Mouse (Mus musculus): Measurements from ENCODE around the gene Cblc. TPM values are rescaled to one million over a fixed set of nuclear protein-coding genes. Genes with fewer than 3 reads are reported as not detected.

Gene Cblc
- total RNA-seq, 2 experiments from 2014 or later: not detected

GRCm38 (mm10) chr7:19750217-19751069 lies 46.2 kb downstream of the Cblc start, which contains the start of gene Nectin2:
Gene Nectin2 (minus strand): TSS chr7:19750483.
- DNase-seq: peak; percentile 81 to 82

GRCm38 (mm10) chr7:19749389-19750216 lies 47.0 kb downstream of the Cblc start:
- peak; percentile 87 to 89 for DNase-seq

- no peak for DNase-seq
These were observed 48.1 kb downstream of the Cblc start for GRCm38 (mm10) chr7:19748219-19749195.

- DNase-seq: no peak
These were observed 49.0 kb downstream of the Cblc start for GRCm38 (mm10) chr7:19747420-19748218.

- no peak for DNase-seq
These were observed 50.0 kb downstream of the Cblc start for GRCm38 (mm10) chr7:19746426-19747201.

- no peak for DNase-seq
These were observed 50.6 kb downstream of the Cblc start for GRCm38 (mm10) chr7:19745971-19746370.

- DNase-seq: no peak
These were observed 51.8 kb downstream of the Cblc start for GRCm38 (mm10) chr7:19744590-19745385.

- no peak for DNase-seq
These were observed 52.8 kb downstream of the Cblc start for GRCm38 (mm10) chr7:19743791-19744190.

- DNase-seq: no peak
These were observed 54.1 kb downstream of the Cblc start for GRCm38 (mm10) chr7:19742468-19742867.

GRCm38 (mm10) chr7:19741329-19742031 lies 55.1 kb downstream of the Cblc start:
- no peak for DNase-seq

- no peak for DNase-seq
These were observed 56.3 kb downstream of the Cblc start for GRCm38 (mm10) chr7:19740269-19740668.

- no peak for DNase-seq
These were observed 57.8 kb downstream of the Cblc start for GRCm38 (mm10) chr7:19738771-19739170.

GRCm38 (mm10) chr7:19736389-19737057 lies 60.1 kb downstream of the Cblc start:
- no peak for DNase-seq

- no peak for DNase-seq
These were observed 62.4 kb downstream of the Cblc start for GRCm38 (mm10) chr7:19734178-19734666.

All from layer of hippocampus, postnatal 36 days (tissue).